In the genomic region with DNA sequence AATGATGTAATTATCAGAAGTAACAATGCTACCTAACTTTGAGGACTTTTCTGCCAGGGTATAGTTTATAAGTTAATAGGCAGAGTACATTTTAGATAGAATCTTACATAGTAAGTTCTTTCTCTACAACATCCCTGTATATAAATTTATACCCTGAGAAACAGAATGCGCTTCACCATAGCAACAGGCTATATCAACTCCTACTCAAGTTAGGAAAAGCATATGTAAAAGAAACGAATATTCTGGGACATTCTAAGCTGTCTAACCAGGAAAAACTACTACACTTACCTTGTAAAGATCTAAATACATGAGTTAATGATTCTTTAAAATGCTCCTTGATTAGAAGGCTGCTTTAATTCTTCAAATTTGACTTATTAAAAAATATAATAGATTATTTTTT, we compare ENCODE assay signal across 27 mouse cellular contexts. TPM values are rescaled to one million over a fixed set of nuclear protein-coding genes. Genes with fewer than 3 reads are reported as not detected.
DNase-seq lines count a peak whose midpoint lies in the region; ATAC-seq and TF ChIP-seq lines count a peak whose summit lies in the region.
"Had no signal": no experiment of that assay in that cellular context is flagged by ENCODE, and none has a peak within 500 bp of the region (broad histone marks: within the 10 kb centered on the region; RNA-seq: fewer than 3 reads in every experiment).

No protein-coding gene starts in this region.

- peak; percentile 81 for ATAC-seq in frontal cortex, adult (ENCODE audit: low TSS enrichment)
- no peak for ATAC-seq in liver, embryonic 12.5 days
- ATAC-seq: activated CD4-positive, CD25-positive, alpha-beta regulatory T cell, adult 4 months; CD4-positive, CD25-positive, alpha-beta regulatory T cell, adult 4 months; Patski had no signal

- peaks cover 23% of the 10 kb centered on the region for H3K36me3 ChIP-seq in liver, embryonic 12.5 days
- H3K36me3 ChIP-seq in hindbrain, embryonic 10.5 days: peaks cover 36% of the 10 kb centered on the region

- no peak for DNase-seq in frontal cortex, postnatal 25 days (ENCODE audit: low spot score in 2 of 2)
- no peak for DNase-seq in left cerebral cortex, adult 2 months (ENCODE audit: extremely low spot score in 1 of 2, low spot score in 2 of 2)
- no peak for DNase-seq in left cerebral cortex, postnatal 36 days (ENCODE audit: low spot score in 2 of 2)
- DNase-seq in brain, adult 2 months (ENCODE audit: low read depth, low spot score): peak; percentile 58
- peak; percentile 55 for DNase-seq in telencephalon, adult 2 months (ENCODE audit: low read depth, low spot score)
- DNase-seq in hindbrain, embryonic 10.5 days (ENCODE audit: low spot score): no peak
- DNase-seq: adrenal gland, adult 2 months; adrenal gland, adult 8-10 months; adrenal gland, postnatal 10 days; adrenal gland, postnatal 14 days; adrenal gland, postnatal 25 days; adrenal gland, postnatal 36 days; B cell, adult 2 months; cerebellum, adult 11 months; cerebellum, adult 11-12 months; cerebellum, adult 18-20 months had no signal

- H3K27ac ChIP-seq in left cerebral cortex, adult 2 months: peak overlapping the region; percentile 71
- H3K27ac ChIP-seq in liver, embryonic 12.5 days: no peak overlapping the region
- H3K27ac ChIP-seq in hindbrain, embryonic 10.5 days: no peak overlapping the region

- 77% methylated on average over 2 of the region's 2 CpGs for WGBS in liver, embryonic 12.5 days (ENCODE audit: insufficient replicate concordance)
- 92% methylated on average over 2 of the region's 2 CpGs for WGBS in hindbrain, embryonic 10.5 days

- H3K4me2 ChIP-seq in liver, embryonic 12.5 days: no peak overlapping the region

- H3K4me1 ChIP-seq in liver, embryonic 12.5 days: no peaks in the 10 kb centered on the region
- no peaks in the 10 kb centered on the region for H3K4me1 ChIP-seq in hindbrain, embryonic 10.5 days (replicated peaks)

- no peaks in the 10 kb centered on the region for H3K9me3 ChIP-seq in liver, embryonic 12.5 days (replicated peaks)
- no peaks in the 10 kb centered on the region for H3K9me3 ChIP-seq in hindbrain, embryonic 10.5 days
- H3K9me3 ChIP-seq: G1E had no signal

- intact Hi-C loops in left cerebral cortex, adult 2 months (cut with DNase I): no loop called here
- intact Hi-C loops in left cerebral cortex, postnatal 36 days (cut with DNase I): no loop called here

- H3K9ac ChIP-seq in liver, embryonic 12.5 days: no peak overlapping the region

- TF ChIP-seq CTCF in left cerebral cortex, adult 2 months (IDR thresholded peaks at IDR 0.05): no peak

- no peaks in the 10 kb centered on the region for H3K27me3 ChIP-seq in liver, embryonic 12.5 days (replicated peaks)
- no peaks in the 10 kb centered on the region for H3K27me3 ChIP-seq in hindbrain, embryonic 10.5 days (ENCODE audit: insufficient read depth, poor library complexity, severe bottlenecking)
- H3K27me3 ChIP-seq: CH12.LX, Patski had no signal

- no peak overlapping the region for H3K4me3 ChIP-seq in left cerebral cortex, adult 2 months
- no peak overlapping the region for H3K4me3 ChIP-seq in liver, embryonic 12.5 days
- no peak overlapping the region for H3K4me3 ChIP-seq in hindbrain, embryonic 10.5 days

RNA-seq across cellular contexts. Expression of a gene that starts 58.2 kb away (rescaled TPM):
- total RNA-seq in left cerebral cortex, adult 2 months (2021): not detected
- total RNA-seq in left cerebral cortex, postnatal 36 days (2021): not detected
- polyA plus RNA-seq in liver, embryonic 12.5 days (2016; fragmentation: Nextera tagmentation; extraction: Ambion mirVana): 0.50 and 0.61 TPM in 2 replicates
- 0.76 and 0.93 TPM in 2 replicates for polyA plus RNA-seq in hindbrain, embryonic 10.5 days (2016; fragmentation: Nextera tagmentation; extraction: Ambion mirVana)
- total RNA-seq: adrenal gland, adult 18-20 months; adrenal gland, adult 2 months; adrenal gland, adult 8-10 months; adrenal gland, postnatal 10 days; adrenal gland, postnatal 14 days; adrenal gland, postnatal 25 days; adrenal gland, postnatal 36 days; adrenal gland, postnatal 4 days; CH12.LX; G1E; MEL had no signal
- polyA plus RNA-seq: adrenal gland, adult 2 months; brain, embryonic 14.5 days; G1E; Patski had no signal

Comparison
In these comparisons a context has a peak if more than half of its experiments do, and no peak if none do; other contexts are left out.
1. DNase-seq: peak in brain, adult 2 months (single experiment) and telencephalon, adult 2 months (single experiment); none in frontal cortex, postnatal 25 days (0 of 2), left cerebral cortex, adult 2 months (0 of 2), left cerebral cortex, postnatal 36 days (0 of 2) and hindbrain, embryonic 10.5 days (single experiment).